In genomic region chr9:61242167-61242860, GRCm38 (mm10) we compare ENCODE assay signal across 22 mouse cellular contexts.
DNase-seq lines count a peak whose midpoint lies in the region; ATAC-seq and TF ChIP-seq lines count a peak whose summit lies in the region.
"Had no signal": no experiment of that assay in that cellular context is flagged by ENCODE, and none has a peak within 500 bp of the region (broad histone marks: within the 10 kb centered on the region; RNA-seq: fewer than 3 reads in every experiment).

No protein-coding gene starts in this region.

- H3K9ac ChIP-seq in liver, adult 2 months (ENCODE audit: low read depth, low read length): no peak overlapping the region
- no peak overlapping the region for H3K9ac ChIP-seq in liver, embryonic 11.5 days (ENCODE audit: low read depth, low read length)
- H3K9ac ChIP-seq: embryonic facial prominence, embryonic 15.5 days; hindbrain, embryonic 13.5 days; limb, embryonic 15.5 days; liver, postnatal 0 days; neural tube, embryonic 13.5 days had no signal

- TF ChIP-seq POLR2A in liver, adult 2 months (IDR thresholded peaks at IDR 0.05; ENCODE audit: extremely low read depth, insufficient read depth, low read length): no peak
- no peak for TF ChIP-seq POLR2A in spleen, adult 2 months (IDR thresholded peaks at IDR 0.05; ENCODE audit: low read depth, low read length)

- WGBS in liver, adult 2 months: 68% methylated on average over 9 of the region's 9 CpGs
- 68% methylated on average over 9 of the region's 9 CpGs for WGBS in liver, embryonic 11.5 days
- WGBS in spleen, adult 2 months: 36% methylated on average over 9 of the region's 9 CpGs

- peaks cover 3% of the 10 kb centered on the region; the same call in 1 of the 2 replicates for H3K27me3 ChIP-seq in liver, adult 2 months (ENCODE audit: control insufficient read depth, insufficient read depth, low read length)
- H3K27me3 ChIP-seq in liver, embryonic 11.5 days (replicated peaks; ENCODE audit: control insufficient read depth, insufficient read depth, low read length): peaks cover 12% of the 10 kb centered on the region
- no peaks in the 10 kb centered on the region for H3K27me3 ChIP-seq in spleen, adult 2 months (ENCODE audit: control insufficient read depth, insufficient read depth, low read length)
- no peaks in the 10 kb centered on the region for H3K27me3 ChIP-seq in splenic B cell, adult 2 months (ENCODE audit: control insufficient read depth, insufficient read depth, low read length, poor library complexity, severe bottlenecking)
- H3K27me3 ChIP-seq: Patski had no signal

- no peak for TF ChIP-seq CTCF in liver, adult 2 months (IDR thresholded peaks at IDR 0.05; ENCODE audit: low read depth, low read length)
- no peak for TF ChIP-seq CTCF in spleen, adult 2 months (IDR thresholded peaks at IDR 0.05; ENCODE audit: extremely low read depth, insufficient read depth, insufficient read length, insufficient replicate concordance)

- H3K79me2 ChIP-seq in liver, adult 2 months (ENCODE audit: control insufficient read depth, insufficient read depth, low read length): no peaks in the 10 kb centered on the region

- no peak for ATAC-seq in liver, embryonic 11.5 days (replicated peaks; ENCODE audit: low FRiP score)
- peak; percentile 68; the same call in 1 of the 2 replicates for ATAC-seq in common myeloid progenitor, adult 5-6 weeks (replicated peaks; ENCODE audit: low read depth, poor library complexity, severe bottlenecking)
- ATAC-seq: liver, postnatal 0 days; Patski had no signal

- no peaks in the 10 kb centered on the region for H3K9me3 ChIP-seq in liver, embryonic 11.5 days (ENCODE audit: control insufficient read depth, low read length)
- H3K9me3 ChIP-seq: embryonic facial prominence, embryonic 15.5 days; limb, embryonic 15.5 days; neural tube, embryonic 13.5 days had no signal

- no peak overlapping the region for H3K27ac ChIP-seq in liver, adult 2 months (replicated peaks; ENCODE audit: insufficient read depth, low read depth, low read length)
- H3K27ac ChIP-seq in liver, embryonic 11.5 days (ENCODE audit: low read depth, low read length): no peak overlapping the region
- H3K27ac ChIP-seq in spleen, adult 2 months (ENCODE audit: insufficient read depth, low read length): peak overlapping the region; percentile 21; the same call in 1 of the 2 replicates
- H3K27ac ChIP-seq: embryonic facial prominence, embryonic 15.5 days; limb, embryonic 15.5 days; stomach, postnatal 0 days had no signal

- no peak overlapping the region for H3K4me3 ChIP-seq in liver, adult 2 months (ENCODE audit: insufficient read depth, low read depth, low read length)
- no peak overlapping the region for H3K4me3 ChIP-seq in liver, embryonic 11.5 days (ENCODE audit: low read depth, low read length)
- H3K4me3 ChIP-seq in spleen, adult 2 months (ENCODE audit: extremely low read depth, insufficient read depth, insufficient read length): no peak overlapping the region
- H3K4me3 ChIP-seq: embryonic facial prominence, embryonic 15.5 days; hindbrain, embryonic 13.5 days; limb, embryonic 15.5 days; neural tube, embryonic 13.5 days had no signal

- DNase-seq in liver, adult 2 months (ENCODE audit: extremely low read depth, low read depth, low spot score): peak; percentile 11
- no peak for DNase-seq in liver, embryonic 11.5 days (ENCODE audit: low spot score)
- DNase-seq in spleen, adult 2 months (ENCODE audit: low read depth in 1 of 2, low spot score in 2 of 2): peak in 1 of 2 experiments; percentile 16
- DNase-seq in spleen, postnatal 14 days (ENCODE audit: low spot score in 2 of 2): no peak
- DNase-seq in splenic B cell, adult 2 months (ENCODE audit: low read depth, low spot score): peak; percentile 62
- DNase-seq in adrenal gland, adult 8-10 months: no peak
- DNase-seq: adrenal gland, postnatal 10 days; cerebellum, adult 11-12 months; cerebellum, postnatal 14 days; gastrocnemius, postnatal 14 days; kidney, adult 9 months; kidney, postnatal 25 days; liver, postnatal 0 days; lung, postnatal 4 days; thymus, postnatal 14 days had no signal

- no peaks in the 10 kb centered on the region for H3K4me1 ChIP-seq in liver, adult 2 months (ENCODE audit: control insufficient read depth, insufficient read depth, low read length)
- no peaks in the 10 kb centered on the region for H3K4me1 ChIP-seq in liver, embryonic 11.5 days (replicated peaks; ENCODE audit: control insufficient read depth, insufficient read depth, low read length)
- H3K4me1 ChIP-seq in spleen, adult 2 months (ENCODE audit: control insufficient read depth, insufficient read depth, insufficient read length): peaks cover 20% of the 10 kb centered on the region; the same call in 1 of the 2 replicates
- H3K4me1 ChIP-seq: embryonic facial prominence, embryonic 15.5 days; limb, embryonic 15.5 days had no signal

- H3K36me3 ChIP-seq in liver, adult 2 months (ENCODE audit: control insufficient read depth, insufficient read depth, low read length): no peaks in the 10 kb centered on the region
- H3K36me3 ChIP-seq in liver, embryonic 11.5 days (ENCODE audit: control insufficient read depth, insufficient read depth, low read length): no peaks in the 10 kb centered on the region
- H3K36me3 ChIP-seq in spleen, adult 2 months (ENCODE audit: control insufficient read depth, insufficient read depth, low read length): no peaks in the 10 kb centered on the region
- no peaks in the 10 kb centered on the region for H3K36me3 ChIP-seq in splenic B cell, adult 2 months (ENCODE audit: control insufficient read depth, insufficient read depth, low read length, poor library complexity, severe bottlenecking)
- H3K36me3 ChIP-seq: embryonic facial prominence, embryonic 15.5 days; hindbrain, embryonic 13.5 days; limb, embryonic 15.5 days; neural tube, embryonic 13.5 days had no signal

- H3K4me2 ChIP-seq in liver, embryonic 11.5 days: no peak overlapping the region
- H3K4me2 ChIP-seq: embryonic facial prominence, embryonic 15.5 days; hindbrain, embryonic 13.5 days; limb, embryonic 15.5 days; neural tube, embryonic 13.5 days had no signal

Comparison
In these comparisons a context has a peak if more than half of its experiments do, and no peak if none do; other contexts are left out.
1. DNase-seq: peak in liver, adult 2 months (single experiment) and splenic B cell, adult 2 months (single experiment); none in liver, embryonic 11.5 days (single experiment), spleen, postnatal 14 days (0 of 2) and adrenal gland, adult 8-10 months (single experiment).